Mouse (Mus musculus) kidney, adult 18-20 months (tissue): Measurements from ENCODE around the gene Gpx3.
"Not testable (repeated sequence)": the region's sequence is repeated elsewhere in the genome, so short reads cannot be mapped to it uniquely, and the experiment has no call there.

Experiments
- DNase-seq: peaks from one replicate; pipeline ENCODE4 v3.0.0; 2021

Gpx3 gene

DNA sequence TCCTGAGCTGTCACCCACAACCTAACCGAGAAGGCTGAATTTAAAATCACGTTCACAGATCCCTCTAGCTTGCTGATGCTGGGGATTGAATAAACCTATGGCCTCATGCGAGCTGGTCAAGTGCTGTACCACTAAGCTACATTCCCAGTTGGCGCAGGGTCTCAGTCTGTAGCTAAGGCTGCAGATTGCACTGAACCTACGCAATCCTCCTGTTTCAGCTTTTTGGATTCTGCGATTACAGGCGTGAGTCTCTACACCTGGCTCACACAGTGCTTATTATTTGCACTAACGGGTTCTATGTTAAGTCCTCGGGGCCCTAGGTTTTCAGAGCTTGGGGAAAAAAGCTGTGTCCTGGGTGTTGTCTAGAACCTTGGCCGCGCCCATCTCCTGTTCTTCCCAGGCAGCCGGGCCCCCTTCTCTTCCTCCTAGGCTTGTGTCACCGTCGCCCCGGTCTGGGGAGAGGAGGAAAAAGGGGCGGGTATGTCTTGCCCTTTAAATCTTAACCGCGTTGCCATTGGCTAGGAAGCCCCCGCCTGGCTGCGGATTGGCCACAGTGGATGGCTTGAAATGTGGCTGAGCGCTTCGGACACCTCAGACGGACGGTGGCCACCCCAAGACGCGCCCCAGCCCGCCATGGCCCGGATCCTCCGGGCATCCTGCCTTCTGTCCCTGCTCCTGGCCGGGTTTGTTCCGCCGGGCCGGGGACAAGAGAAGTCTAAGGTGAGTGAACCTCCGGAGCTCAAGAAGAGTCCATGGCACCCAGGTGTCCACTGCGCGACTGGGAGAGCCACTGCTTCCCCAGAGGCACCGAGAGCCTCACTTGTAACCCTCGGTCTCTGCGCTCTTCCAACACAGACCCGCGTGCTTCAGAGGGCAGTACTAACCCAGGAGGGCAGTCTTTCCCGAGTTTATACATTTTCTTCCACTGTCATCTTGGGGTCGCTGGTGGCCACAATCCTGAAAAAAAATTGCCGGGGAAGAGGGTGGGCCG is at the start of gene Gpx3:
Gene Gpx3, plus strand, starts transcription at position 121 of the 991 bp plus-strand sequence.
- DNase-seq, result peak; percentile 88

DNA sequence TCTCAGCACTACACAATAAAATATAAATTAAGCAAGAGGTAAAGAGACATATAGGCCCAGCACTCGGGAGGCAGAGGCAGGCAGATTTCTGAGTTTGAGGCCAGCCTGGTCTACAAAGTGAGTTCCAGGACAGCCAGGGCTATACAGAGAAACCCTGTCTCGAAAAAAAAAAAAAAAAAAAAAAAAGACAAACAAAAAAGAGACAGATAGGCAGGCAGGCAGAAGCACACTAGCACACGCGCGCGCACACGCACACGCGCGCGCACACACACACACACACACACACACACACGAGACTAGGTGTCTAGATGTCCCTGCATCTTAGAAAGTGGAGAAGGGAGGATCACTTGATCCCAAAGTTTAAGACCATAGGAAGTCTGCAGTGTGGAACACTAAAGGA is 43.4 kb upstream of the Gpx3 start:
- not testable (repeated sequence) for DNase-seq

DNA sequence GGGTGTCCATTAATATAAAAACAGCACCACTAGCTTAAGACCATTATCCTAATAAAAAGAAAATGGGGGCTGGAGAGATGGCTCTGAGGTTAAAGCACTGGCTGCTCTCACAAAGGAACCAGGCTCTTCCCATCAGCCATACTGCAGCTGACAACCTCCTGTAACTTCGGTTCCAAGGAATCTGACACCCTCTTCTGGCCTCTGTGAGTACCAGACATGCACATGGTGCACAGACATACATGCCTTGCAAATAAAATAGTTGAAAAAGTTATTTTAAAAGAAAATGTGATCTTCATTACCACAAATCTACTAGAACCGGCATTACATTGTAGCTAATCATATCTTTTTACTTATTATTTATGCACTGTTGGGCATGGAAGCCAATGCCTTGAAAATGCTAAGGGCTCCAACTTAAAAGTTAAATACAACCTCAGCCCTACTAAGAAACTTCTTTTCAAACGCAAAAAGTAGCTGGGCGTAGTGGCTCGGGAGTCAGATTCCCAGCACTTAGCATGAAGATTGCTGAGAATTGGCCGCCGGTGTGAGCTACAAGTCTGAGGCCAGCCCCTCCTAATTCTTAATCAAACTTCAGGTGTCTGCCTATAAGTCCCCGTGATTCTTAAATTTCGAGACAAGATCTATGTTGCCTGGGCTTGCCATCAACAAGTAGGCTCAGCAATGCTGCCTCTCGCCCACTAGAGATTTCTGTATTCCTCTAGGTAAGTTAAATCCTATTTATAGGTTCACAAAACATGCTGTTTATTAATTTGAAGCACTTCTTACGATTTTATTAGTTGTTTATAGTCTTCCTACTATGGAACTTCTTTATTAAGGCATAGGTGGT is 42.7 kb upstream of the Gpx3 start:
- DNase-seq, result no peak

DNA sequence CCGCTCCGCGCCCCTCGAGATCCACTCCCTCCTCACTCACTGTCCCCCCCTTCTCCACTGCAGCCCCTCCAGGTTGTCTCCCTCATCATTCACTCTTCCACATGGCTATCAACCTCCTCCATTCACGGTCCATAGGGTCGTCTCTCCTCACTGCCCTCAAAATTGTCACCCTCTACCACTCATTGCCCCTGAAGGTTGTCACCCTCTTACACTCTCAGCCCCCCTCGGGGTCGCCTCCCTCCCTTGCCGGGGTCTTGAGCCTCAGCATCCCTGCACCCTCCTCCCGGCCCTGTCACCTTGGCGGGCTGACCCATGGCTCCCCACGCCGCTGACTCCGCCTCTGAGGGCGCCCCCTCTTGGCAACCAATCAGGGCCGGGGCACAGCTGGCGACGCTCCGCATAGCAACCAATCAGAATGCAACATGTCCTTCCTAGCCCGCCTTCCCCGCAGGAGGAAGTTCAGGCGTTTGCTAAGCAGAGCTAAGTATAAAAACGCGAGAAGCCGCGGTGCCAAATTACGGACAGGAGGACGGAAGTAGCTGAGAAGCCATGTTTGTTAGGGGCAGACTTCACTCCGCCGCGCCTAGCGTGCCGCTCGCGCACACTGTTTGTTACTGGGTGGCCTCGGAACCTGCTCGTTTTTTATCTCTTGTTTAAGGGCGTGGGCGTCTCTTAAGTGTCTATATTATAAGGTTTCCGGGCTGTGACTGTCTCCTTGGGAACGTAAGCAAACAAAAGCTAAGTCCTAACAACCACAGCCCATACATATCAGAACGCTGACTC is 41.8 kb upstream of the Gpx3 start, which contains the start of gene Lyrm7:
Gene Lyrm7, minus strand, starts transcription at position 661 of the 783 bp plus-strand sequence.
- DNase-seq, result peak; percentile 94

DNA sequence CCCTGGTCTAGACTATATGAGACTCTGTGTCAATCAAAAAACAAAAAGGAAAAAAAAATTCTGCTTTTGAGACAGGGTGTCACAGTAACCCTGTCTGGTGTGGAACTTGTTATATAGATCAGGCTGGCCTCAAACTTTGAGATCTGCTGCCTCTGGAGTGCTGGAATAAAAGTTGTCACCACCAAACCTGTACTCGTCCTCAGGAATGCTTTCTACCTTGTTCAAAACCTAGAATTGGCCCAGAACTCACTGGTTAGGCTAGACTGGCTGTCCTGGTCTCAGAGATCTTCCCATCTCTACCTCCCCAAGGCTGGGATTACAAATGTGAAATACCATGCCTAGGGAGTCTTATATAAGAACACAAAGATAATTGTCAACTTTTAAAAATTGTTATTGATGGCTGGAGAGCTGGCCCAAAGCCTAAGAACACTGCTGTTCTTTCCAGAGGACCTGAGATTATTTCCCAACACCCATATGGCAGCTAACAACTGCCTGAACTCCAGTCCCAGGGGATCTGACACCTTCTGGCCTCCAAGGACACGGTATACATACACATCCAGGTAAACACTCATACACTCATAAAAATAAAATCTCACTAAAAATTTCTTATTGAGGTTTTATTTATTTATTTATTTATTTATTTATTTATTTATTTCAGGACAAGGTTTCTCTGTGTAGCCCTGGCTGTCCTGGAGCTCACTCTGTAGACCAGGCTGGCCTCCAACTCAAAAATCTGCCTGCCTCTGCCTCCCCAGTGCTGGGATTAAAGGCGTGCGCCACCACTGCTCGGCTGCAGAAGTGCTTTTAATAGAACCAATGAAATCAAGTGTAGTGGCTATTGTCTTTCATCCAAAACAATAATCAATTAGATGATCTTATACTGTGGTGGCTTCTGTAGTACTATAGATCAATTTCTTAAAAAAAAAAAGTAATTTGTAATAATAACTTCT is 40.5 kb upstream of the Gpx3 start:
- DNase-seq, result no peak

DNA sequence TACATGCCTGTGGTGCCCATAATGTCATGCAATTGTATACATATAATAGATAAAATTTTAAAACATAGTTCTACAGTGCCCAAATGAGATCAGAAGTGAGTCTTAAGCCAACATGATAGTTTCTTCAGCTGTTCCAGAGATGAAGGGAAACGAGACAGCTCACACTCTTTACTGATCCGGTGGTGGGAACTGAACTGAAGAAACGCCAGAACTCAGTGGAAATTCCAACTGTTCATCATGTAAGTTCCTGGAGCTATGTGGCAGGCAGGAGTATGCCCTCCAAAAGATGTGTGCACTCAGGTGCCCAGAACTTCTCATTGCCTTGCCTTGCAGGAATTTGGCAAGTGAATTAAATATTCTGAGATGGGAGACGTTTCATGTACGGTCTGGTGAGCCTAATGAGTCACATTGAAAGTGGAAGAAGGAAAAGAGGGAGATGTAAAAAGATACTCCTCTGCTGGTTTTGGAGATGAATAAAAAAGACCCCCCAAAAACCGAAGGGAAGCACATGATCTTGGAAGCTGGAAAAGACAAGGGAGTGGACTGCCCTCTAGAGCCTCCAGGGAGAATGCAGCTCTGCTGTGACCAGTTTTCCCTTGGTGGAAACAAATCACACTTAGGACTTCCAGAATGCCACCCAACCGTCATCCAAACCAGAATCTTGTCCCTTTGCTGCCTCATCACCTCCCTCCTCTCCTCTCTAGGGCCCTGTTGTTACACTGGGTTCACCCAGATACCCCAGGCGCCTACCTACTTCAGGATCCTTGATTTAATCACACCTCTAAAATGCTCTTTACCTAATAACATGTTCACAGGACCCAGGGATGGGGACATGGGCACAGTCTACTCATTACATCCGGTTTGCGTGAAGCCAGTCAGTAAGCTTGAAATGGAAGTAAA is 39.4 kb upstream of the Gpx3 start:
- DNase-seq, result peak; percentile 69

DNA sequence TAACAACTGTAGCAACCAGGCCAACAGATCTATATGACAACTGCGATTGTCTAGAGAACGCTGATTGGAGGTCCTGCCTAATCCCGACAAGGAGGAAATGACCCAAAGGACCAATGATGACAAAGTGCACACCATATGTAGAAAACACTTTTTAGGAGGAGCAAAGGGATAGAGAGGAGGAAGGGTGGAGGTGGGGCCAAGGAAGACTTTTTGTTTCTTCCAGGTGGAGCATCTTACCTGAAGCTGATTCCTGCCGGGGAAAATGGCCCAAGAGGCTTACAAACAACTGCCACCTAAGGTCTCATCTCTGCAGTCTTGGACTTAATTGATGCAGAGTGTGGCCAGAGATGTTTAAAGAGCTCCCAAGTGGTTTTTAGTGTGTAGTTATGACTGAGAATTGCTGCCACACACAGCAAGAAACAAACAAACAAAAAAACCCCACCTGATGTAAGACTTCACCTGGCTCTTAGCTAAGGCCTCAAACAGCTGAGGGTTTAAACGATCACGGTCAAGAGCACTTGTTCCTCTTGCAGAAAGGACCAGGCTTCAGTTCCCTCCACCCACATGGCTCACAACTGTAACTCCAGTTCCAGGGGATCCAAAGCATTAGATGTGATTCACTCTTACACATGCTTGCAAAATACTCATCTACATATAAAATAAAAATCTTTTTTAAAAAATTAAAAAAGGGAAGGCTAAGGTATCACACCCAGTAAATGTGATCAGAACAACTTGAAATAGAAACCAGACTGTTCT is 36.7 kb upstream of the Gpx3 start:
- DNase-seq, result no peak

DNA sequence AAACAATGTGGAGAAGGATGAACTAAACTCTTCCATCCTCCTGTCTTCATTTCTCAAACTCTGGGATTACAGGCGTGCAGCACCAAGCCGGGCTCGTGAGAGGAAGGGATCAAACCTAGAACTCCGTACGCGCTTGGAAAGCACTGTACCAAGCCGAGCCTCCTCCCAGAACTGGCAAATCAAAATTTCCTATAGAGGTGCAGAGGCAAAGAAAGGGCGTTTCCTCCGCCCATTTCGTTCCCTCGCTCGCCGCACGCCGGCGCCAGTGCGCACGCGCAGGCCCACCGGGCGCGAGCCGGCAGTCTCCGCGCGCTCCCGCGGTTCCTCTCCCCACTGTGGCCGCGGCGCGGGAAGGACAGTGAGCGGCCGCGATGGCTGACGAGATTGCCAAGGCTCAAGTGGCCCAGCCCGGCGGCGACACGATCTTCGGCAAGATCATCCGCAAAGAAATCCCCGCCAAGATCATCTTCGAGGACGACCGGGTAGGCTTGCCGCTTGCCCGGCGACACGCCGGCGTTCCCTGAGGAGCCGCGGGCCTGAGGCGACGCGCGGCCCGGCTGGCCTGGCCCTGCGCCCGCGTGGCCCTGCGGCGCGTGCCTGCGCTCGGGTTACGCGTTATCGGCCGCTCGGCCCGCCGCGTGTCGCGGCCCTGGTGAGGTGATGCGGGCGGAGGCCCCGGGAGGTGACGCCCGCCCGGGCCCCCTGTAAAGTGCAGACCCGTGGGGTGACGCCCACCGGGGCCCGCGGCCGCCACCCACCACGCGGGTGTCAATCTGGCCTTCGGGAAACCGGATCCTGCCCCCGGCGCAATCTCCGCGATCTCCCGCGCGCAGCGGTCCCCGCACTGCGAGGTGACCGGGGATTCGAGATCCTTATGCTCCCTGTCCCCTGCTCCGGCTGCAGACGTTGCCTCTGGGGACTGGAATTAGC is 35.9 kb upstream of the Gpx3 start, which contains the start of gene Hint1:
Gene Hint1, plus strand, starts transcription at position 265 of the 930 bp plus-strand sequence.
- peak; percentile 95 for DNase-seq

DNA sequence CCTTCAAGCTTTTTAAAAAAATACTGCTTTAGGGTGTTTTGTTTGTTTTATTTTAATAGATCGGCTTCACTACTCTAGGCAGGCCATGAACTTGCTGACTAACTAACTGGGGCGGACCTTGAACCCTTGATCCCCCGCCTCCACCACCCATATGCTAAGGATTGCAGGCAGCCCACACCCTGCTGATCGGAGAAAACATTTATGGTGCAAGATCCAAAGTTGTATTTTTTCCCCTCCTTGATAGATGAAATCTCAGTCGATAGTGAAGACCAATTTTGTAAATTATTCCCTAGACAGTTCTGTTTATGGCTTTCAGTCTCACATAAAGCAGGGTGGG is 35.2 kb upstream of the Gpx3 start:
- no peak for DNase-seq

DNA sequence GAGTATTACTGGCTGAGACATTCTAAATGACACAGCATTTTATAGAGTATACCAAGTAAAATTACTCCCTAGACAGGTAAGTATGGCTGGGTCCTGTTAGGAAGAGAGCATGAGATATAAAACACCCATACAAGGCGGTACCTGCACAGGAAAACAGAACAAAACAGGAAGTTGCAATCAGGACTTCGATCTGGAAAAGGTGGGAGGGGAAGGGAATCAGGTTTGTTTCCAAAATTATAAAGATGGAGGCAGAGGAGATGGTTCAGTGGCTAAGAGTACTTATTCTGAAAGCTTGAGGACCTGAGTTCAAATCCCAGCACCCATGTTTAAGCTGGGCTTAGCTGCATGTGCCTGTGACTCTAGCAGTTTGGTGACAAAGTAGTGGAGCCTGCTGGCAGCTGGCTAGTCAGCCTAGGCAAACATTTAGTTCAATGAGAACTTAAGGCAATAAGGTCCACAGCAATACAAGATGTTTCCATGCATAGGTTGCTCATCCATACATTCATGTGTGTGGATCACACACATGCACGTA is 34.3 kb upstream of the Gpx3 start:
- no peak for DNase-seq

DNA sequence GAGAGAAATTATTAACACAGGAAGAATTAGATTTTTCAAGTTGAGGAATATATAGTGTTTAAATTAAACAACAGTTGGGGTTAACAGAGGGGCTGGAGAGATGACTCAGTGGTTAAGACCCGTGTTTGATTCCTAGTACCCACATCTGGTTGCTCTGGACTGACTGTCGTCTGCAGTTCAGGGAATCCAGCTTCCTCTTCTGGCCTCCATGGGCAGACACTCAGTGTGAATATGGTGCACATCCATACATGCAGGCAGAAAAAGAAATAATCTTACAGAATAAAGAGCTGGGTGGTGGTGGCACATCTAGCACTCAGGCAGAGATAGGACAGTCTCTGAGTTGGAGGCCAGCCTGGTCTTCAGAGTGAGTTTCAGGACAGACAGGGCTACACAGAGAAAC is 33.8 kb upstream of the Gpx3 start:
- DNase-seq, result no peak

DNA sequence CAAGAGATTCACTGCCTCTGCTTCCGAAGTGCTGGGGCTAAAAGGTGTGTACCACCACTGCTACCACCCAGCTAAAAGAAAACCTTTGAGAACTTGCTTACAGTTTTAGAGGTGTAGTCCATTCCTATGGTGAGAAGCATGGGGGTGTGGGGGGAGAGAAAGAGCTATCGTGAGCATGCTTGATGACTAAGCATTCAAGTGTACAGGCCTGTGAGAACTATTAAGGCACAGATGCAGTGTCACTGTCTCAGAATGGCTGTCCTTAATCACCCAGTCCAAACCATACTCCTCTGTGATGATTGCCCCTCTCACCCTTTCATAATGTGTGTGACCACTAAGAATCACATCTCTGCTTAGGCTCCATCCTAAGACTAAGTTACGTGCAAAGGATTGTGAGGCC is 32.9 kb upstream of the Gpx3 start:
- no peak for DNase-seq

DNA sequence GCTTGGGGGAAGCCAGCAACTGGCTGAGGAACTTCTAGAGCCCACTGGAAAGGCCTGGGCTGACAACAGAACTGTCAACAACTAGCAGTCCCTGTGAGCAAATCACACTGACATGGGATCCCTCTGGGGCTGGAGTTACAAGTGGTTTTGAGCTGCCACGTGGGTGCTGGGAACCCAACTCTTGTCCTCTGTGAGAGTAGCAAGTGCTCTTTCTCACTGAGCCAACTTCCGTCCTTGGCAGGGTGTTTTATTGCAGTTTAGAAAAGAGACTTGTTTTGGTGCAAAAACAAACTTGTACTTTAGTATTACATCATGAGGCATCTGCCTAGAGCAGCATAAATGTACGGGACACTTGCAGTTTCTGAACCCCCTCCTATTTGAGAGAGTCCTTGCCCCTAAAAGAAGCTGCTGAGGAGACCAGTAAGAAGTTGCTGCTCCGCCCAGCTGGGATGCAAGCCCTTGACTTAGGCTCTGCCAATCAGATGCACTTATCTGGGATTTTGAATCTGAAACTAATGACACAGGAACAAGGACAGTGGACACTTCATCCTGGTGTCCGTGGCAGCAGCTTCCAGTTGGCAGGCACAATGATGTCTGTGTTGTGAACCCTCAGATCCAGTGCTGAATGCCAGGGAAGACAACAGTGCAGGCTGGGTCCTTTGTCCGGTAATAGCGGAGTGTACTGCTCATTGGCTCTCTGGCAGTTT is 30.3 kb upstream of the Gpx3 start:
- no peak for DNase-seq

DNA sequence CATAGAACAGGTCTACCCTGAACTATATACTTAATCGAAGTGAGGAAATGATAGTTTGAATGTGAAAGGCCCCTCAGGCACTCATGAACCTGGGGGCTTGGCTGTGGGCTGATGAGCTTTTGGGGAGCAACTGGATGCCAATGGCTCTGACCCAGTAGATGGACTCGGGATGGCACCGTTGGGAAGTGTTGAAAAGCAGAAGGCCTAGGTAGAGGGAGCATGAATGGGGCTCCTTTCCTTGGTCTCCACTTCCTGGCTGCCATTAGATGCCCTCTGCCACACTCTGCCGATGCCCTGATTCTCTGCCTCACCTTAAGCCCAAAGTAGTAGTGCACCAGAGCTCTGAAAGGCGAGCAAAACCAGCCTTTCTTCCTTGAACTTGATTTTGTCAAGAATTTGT is 26.2 kb upstream of the Gpx3 start:
- DNase-seq, result no peak

DNA sequence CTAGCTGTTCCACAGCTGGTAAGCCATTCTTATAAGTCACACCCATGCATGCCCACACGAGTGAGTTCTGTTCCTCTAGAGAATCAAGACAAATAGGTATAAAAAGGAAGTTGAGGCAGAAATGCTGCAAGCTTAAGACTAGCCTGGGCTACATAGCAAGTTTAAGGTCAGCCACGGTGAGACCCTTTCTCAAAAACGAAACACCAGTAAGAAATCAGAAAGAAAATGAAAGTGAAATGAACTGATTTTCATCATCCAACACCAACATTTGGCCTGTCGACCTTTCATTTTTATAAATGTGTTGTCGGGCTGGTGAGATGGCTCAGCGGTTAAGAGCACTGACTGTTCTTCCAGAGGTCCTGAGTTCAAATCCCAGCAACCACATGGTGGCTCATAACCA is 23.4 kb upstream of the Gpx3 start:
- DNase-seq, result no peak

DNA sequence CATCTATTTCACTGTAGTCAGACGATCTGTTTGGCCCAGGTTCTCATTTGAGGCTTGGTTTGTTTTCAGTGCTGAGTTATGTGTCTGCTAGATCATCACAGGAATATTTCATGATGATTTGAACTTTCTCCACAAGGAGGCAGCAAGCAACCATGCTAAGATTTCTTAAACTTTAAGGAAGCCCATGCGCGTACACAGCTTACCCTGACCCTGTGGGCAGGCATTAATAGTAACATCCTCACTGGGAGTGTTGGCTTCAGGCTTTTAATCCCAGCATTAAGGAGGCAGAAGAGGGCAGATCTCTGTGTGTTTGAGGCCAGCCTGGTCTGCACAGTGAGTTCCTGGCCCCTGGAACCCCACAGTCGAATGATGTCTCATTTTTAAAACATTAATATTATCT is 22.8 kb upstream of the Gpx3 start:
- peak; percentile 58 for DNase-seq

DNA sequence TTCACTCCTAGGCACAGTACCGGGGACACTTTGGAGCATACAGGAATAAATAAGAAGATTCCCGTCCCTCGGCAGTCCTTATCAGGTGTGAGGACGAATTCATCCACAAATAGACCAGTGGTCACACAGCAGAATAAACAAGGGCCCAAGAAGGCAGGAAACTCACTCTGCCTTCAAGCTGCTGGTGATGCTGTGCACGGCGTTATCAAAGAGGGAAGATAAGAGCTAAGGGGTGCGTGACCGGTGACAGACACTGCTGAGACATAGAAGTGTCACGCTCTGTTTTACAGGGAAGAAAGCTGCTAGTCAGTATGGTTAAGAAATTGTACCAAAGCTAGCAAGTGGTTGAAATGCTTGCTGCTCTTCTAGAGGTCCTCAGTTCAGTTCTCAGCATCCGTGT is 22.3 kb upstream of the Gpx3 start:
- peak; percentile 18 for DNase-seq

DNA sequence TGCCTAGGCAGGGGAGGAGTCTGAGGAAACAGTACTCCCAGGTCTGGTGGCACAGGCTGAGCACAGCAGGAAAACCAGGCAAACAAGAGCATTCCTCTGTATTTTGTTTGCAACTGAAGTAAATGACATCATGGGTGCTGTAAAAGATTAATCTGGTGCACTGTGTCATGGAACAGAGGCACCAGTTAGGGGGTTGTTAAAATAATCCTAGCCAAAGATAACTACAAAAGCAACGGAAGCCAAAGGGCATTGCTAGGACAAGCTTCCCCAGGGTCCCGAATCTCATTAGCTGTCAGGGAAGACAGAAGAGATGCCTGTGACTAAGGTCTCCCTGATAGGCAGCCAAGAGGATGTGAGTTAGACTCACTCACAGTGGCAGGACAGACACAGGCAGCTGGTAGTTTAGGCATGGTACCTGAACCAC is 21.2 kb upstream of the Gpx3 start:
- DNase-seq, result peak; percentile 77
